Mouse (Mus musculus): ENCODE measurements around the gene Gm10053. TPM values are rescaled to one million over a fixed set of nuclear protein-coding genes. Genes with fewer than 3 reads are reported as not detected.
A peak's percentile ranks its signal among the peaks of the same experiment; 100 is the strongest.

Gene Gm10053
- polyA plus RNA-seq, 1 experiment: 3,235 TPM

DNA sequence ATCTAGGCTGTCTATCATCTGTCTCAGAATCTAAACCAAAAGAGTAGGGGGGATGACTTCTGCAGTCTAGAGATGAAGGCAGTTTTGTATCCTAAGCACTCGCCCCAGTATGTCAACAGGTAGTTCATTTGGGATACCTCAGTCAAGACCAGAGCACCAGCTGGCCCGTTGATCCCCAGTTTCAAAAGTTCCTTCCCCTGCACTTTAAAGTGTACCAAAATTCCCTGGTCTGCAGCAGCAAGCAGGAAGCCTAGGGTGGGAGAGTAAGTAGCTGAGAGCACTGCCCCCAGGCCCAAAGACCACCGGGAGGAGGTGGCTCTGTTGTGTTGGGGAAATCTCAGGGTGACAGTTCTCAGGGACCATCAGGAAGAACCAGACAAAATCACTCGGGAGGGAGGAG lies 21.1 kb downstream of the Gm10053 start:
- H3K27ac ChIP-seq (replicated peaks; ENCODE audit: low read depth, low read length): no peak overlapping the region
- no peak overlapping the region for H3K4me3 ChIP-seq (ENCODE audit: insufficient read depth, low read depth, low read length)
- no peaks in the 10 kb centered on the region for H3K4me1 ChIP-seq (ENCODE audit: control insufficient read depth, insufficient read depth, insufficient read length, low read length)

DNA sequence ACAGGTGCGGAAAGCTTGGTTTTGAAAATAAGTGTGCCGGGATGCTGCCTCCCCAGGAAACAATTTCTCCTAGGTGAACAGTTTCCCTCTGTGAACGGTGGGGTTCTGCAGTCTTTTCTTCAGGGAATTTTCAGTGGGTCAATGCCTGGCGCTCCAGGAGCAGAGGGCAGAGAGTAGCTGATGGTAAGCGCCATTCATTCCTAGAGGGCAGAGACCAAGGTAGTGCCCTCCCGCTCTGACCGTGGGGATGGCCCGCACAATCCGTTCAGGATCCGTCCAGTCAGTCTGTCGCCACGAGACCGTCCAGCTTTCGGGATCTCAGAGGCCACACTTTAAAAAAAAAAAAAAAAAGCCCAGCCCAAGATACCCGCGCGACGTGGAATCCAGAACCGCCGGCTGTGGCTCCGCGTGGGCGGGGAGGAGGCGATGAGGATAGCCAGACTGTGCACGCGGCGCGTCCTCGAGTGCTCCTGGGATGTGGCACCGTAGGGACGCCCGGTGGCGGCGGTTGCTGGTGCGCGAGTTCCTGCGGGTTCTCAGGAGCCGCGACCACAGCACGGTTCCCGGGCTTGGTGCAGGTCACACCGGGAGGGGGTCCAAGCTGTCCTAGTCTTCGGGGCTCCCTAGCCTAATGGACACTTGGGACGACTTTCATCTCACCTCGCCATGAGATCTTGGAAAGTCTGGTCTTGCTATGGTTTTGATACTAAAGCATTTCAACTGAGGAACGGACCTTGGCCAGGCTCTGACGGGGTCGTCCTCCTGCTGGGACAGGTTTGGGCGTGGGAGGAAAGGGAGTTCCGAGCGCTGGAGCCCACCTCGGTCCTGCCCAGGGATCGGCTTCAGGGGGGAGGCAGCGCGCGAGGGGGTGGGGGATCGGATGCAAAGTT lies 21.8 kb downstream of the Gm10053 start:
- H3K4me1 ChIP-seq (ENCODE audit: control insufficient read depth, insufficient read depth, insufficient read length, low read length): no peaks in the 10 kb centered on the region
- no peak overlapping the region for H3K4me3 ChIP-seq (ENCODE audit: insufficient read depth, low read depth, low read length)
- no peak overlapping the region for H3K27ac ChIP-seq (replicated peaks; ENCODE audit: low read depth, low read length)

DNA sequence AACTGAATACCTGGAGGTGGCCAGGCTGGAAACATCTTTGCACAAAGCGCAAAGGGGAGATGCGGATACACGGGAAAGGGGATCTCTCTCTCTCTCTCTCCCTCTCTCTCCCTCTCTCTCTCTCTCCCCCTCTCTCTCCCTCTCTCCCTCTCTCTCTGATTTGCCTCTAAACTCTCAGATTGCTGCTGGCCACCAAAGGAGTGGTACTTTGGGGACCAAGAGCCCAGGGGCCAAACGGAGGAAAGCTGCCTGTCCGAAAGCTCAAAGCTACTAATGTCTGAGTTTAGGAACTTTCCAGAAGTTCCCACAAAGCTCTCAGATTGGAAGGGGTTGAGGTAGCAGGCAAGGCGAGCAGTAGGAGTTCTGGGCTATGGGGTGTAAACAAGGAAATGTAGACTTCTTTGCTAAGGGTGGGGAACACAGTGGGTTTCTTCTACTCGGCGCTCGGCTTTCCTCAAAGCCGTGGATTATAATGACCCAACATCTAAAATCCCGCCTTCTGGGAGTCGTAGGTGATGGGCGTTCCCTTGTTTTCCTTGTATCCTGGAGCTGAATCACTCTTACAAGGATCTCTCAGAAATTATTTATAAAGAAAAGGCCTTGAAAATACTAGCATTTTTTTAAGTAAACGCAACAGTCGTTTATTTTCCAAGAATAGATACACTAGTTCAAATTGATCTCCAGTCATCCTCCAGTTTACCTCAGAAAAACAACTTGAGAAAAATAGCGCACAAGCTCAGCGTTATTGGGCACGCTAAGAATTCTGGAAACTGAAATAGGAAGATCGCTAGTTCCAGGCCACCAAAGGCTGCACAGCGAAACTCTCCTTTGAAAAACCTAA lies 22.6 kb downstream of the Gm10053 start:
- Histone ChIP-seq H3K4me1 (ENCODE audit: control insufficient read depth, insufficient read depth, insufficient read length, low read length) (no peaks in the 10 kb centered on the region), H3K27ac (replicated peaks; ENCODE audit: low read depth, low read length) (no peak overlapping the region), H3K4me3 (ENCODE audit: insufficient read depth, low read depth, low read length) (no peak overlapping the region)

DNA sequence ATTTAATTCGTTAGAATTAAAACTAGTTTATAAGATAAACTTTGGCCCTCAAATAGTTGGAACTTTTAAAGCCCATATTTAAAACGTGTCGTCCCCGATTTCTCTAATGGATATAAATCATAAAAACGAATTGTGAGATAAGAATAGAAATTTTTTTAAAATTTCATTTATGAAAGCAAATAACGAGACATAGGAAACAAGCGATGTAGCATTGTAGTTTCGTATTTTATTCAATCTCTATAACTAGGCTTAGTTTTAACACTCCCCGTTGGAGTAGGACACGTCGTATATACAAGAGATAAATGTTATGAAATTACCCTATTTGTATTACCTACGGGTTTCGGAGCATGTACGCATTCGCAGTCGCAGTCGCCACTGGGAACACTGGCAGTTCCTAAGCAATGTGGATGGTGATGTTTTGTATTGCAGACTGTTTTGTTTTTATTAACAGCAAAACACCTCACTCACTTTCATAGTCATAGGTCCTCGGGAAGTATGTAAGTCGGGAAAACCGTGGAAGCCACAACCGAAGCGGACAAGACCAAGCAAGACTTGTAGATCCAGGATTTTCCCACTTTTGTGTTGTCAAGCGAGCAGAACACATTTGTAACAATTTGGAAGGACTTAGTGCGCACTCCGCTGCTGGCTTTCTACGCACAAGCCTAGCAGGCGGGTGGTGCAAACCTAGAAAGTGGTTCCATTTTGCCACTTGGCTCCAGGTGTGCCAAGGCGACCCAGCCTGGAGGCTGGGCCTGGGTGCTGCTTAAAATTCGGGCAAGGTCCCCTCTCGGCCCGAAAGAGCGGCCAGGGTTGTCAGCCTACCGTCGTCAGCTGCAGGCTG lies 23.5 kb downstream of the Gm10053 start:
- H3K27ac ChIP-seq (replicated peaks; ENCODE audit: low read depth, low read length): no peak overlapping the region
- H3K4me3 ChIP-seq (ENCODE audit: insufficient read depth, low read depth, low read length): 0 out of 2 replicates have a peak overlapping the region, but pooled peaks have one; percentile 32

DNA sequence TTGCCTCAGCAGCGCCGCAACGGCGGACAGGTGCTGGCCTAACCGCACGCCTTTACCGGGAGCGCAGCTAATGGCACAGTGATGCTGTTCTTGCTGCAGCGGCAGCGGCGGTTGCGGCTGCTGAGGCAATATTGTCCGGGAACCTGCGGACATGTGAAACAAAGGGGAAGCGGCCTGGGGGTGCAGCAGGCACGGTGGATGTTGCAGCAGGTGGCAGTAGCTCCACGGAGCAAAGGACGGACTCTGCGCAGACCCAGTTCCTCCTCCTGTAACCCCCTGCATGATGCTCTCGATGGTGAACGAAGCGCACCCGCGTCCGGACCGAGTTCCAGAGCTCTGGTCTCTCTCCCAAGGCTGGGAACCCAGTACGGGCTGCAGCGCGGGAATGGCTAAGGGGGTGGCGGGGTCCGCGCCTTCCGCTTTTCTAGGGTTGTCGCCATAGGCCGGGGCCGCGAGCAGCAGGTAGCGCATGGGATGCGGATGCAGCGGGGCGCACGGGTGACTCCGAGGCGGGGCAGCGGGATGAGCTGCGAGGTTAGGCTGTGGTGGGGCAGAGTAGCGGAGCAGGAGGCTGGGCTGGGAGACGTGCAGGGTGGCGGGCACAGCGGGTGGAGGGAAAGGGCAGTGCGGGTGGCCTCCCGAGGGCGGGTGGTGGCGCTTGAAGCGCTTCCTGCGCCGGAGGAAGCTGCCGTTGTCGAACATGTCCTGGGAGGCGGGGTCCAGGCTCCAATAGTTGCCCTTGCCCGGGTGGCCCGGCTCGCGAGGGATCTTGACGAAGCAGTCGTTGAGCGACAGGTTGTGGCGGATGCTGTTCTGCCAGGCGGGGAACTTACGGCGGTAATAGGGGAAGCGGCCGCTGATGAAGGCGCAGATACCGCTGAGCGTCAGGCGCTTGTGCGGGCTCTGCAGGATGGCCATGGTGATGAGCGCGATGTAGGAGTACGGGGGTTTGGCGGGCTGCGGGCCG lies 24.4 kb downstream of the Gm10053 start:
- Histone ChIP-seq H3K4me1 (ENCODE audit: control insufficient read depth, insufficient read depth, insufficient read length, low read length) (no peaks in the 10 kb centered on the region), H3K27ac (replicated peaks; ENCODE audit: low read depth, low read length) (no peak overlapping the region), H3K4me3 (ENCODE audit: insufficient read depth, low read depth, low read length) (peak overlapping the region; percentile 32; the same call in 1 of the 2 replicates)

More for the DNA sequence above, 23.5 kb downstream of the Gm10053 start:
- H3K4me1 ChIP-seq (ENCODE audit: control insufficient read depth, insufficient read depth, insufficient read length, low read length): no peaks in the 10 kb centered on the region

DNA sequence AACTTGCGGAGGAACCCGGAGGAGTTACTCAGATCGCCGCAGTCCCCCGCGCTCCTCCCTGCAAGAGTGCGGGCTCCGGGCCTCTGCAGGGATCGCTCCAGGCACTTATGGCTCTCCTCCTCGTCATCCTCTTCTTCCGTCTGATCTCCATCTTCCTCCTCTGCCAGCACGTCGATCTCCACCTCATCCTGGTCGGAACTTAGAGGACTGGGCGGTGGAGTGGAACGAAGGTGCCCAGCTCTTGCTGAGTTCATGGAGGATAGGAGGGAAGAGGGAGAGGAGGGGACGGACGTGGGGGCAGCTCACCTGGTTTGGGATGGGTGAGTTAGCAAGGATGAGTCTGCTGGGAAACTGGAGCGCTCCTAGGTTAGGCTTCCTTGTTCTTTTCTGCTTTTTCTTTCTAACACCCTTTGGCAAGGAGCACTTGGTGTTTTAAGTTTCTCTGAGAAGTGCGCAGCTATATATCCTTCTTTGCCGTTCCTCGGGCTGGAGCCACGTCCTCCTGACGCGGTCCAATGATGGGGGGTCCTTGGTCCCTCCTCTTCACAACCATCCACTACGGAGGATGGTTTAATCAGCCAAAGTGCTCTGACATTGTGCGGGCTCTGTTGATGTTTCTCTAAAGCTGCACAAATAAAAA lies 25.2 kb downstream of the Gm10053 start, which contains the start of gene Foxd4:
Gene Foxd4 (minus strand): TSS at position 617 of the 640 bp plus-strand sequence.
- Histone ChIP-seq H3K27ac (replicated peaks; ENCODE audit: low read depth, low read length) (no peak within 1 kb of the TSS), H3K4me1 (ENCODE audit: control insufficient read depth, insufficient read depth, insufficient read length, low read length) (no peaks in the 10 kb centered on the region), H3K4me3 (ENCODE audit: insufficient read depth, low read depth, low read length) (peak within 1 kb of the TSS; percentile 32; the same call in 1 of the 2 replicates)

DNA sequence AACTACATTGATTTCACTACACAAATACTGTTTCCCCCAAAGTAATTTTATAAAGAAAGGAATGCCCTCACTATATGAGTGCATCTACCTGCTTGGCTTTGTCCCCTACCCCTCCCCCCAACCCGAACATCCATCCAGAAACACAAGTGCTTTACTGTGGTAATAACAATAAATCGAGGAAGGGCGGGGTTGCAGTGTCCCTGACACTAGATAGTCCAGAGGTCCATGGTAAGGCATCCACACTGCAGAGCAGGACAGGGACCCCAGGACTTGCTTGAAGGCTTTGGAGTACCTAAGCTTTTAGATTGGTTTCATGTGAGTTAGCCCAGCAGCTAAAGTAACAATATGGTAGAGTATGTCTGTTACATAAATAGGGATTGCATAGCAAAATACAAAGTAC lies 26.2 kb downstream of the Gm10053 start:
- no peak overlapping the region for H3K27ac ChIP-seq (replicated peaks; ENCODE audit: low read depth, low read length)
- no peak overlapping the region for H3K4me3 ChIP-seq (ENCODE audit: insufficient read depth, low read depth, low read length)
- H3K4me1 ChIP-seq (ENCODE audit: control insufficient read depth, insufficient read depth, insufficient read length, low read length): no peaks in the 10 kb centered on the region

DNA sequence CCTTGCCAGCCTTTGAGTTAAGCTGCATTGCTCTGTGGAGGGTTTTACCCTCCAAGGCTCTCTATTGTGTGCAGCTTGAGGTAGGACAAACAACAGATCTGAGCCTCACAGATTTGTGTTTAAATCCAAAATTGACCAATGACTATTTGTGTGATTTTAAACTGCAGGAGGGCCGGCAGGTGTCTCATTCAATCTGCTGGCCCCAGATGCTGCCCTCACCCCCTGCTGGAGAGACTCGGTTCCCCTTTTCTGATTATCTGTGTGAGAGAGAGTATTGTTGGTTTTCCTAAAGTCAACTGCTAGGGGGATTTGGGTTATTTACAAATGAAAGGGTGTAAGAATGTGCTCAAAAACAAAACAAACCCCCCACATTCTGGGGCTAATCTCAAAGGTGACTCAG lies 26.8 kb downstream of the Gm10053 start:
- Histone ChIP-seq H3K27ac (replicated peaks; ENCODE audit: low read depth, low read length) (no peak overlapping the region), H3K4me1 (ENCODE audit: control insufficient read depth, insufficient read depth, insufficient read length, low read length) (no peaks in the 10 kb centered on the region), H3K4me3 (ENCODE audit: insufficient read depth, low read depth, low read length) (no peak overlapping the region)

DNA sequence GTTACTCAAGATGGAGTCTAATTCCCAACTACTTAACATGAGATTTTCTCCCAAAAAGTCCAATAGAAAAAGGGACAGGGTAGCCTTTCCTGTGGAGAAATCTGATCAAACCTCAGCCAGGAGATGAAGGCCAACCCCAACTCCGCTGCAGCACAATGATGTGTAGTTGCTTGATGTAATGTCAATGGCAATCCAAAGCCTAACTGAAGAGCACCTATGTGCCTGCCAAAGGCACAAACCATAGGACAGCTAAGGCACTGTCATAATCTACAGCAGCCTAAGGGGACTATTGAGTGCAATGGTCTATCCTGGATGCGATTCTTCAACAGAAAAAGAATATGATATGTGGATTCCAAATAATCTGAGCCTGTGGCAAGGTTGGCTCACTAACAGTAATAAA lies 27.3 kb downstream of the Gm10053 start:
- no peak overlapping the region for H3K27ac ChIP-seq (replicated peaks; ENCODE audit: low read depth, low read length)
- no peaks in the 10 kb centered on the region for H3K4me1 ChIP-seq (ENCODE audit: control insufficient read depth, insufficient read depth, insufficient read length, low read length)
- H3K4me3 ChIP-seq (ENCODE audit: insufficient read depth, low read depth, low read length): no peak overlapping the region

DNA sequence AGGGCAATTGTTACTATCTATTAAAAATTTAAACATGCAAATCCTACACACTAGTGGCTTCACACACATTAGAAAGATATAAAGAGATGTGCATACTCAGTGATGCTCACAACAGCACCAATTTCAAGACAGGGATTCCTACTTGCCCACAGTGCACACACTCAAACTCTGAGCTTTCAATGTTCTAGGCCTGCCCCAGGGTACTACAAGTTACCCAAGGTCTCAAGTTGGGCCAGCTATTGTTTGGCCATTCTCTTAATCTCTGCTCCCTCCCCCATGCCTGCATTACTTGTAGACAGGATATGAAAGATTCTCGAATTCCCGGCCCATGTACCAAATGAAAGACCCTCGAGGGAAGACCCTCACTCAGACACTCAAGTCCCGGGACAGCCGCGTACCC lies 32.2 kb downstream of the Gm10053 start:
- H3K4me1 ChIP-seq (ENCODE audit: control insufficient read depth, insufficient read depth, insufficient read length, low read length): no peaks in the 10 kb centered on the region
- no peak overlapping the region for H3K4me3 ChIP-seq (ENCODE audit: insufficient read depth, low read depth, low read length)

DNA sequence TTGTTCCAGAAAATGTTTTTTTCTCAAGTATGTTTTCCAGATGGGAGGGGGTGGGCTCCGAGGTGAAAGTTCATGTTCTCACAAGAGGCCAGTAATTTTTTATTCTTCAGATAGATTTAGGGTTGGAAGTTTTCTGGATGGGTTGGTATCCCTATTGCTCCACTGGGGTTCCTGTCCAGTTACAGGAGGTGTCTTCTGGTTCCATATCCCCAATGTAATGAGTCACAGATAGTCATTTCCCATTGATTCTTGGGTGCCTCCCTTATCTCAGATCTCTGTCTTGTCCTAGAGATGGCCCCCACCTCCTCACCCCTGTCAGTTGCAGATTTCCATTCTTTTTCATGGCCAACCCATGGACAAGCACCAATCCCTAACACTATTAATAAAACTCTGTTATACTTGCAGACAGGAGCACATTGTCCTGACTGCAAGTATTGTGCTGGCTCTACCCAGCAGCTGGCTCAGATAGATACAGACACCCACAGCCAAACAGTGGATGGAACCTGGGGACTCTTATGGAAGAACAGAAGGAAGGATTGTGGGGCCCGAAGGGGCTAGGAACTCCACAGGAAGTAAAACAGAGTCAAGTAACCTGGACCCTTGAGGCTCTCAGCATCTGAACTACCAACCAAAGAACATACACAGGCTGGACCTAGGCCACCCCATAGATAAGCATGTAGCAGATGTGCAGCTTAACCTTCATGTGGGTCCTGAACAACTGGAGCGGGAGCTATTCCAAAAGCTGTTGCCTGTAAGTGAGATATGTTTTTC lies 33.1 kb downstream of the Gm10053 start:
- no peak overlapping the region for H3K27ac ChIP-seq (replicated peaks; ENCODE audit: low read depth, low read length)
- no peak overlapping the region for H3K4me3 ChIP-seq (ENCODE audit: insufficient read depth, low read depth, low read length)
- H3K4me1 ChIP-seq (ENCODE audit: control insufficient read depth, insufficient read depth, insufficient read length, low read length): no peaks in the 10 kb centered on the region

More for the DNA sequence above, 32.2 kb downstream of the Gm10053 start:
- H3K27ac ChIP-seq (replicated peaks; ENCODE audit: low read depth, low read length): no peak overlapping the region

DNA sequence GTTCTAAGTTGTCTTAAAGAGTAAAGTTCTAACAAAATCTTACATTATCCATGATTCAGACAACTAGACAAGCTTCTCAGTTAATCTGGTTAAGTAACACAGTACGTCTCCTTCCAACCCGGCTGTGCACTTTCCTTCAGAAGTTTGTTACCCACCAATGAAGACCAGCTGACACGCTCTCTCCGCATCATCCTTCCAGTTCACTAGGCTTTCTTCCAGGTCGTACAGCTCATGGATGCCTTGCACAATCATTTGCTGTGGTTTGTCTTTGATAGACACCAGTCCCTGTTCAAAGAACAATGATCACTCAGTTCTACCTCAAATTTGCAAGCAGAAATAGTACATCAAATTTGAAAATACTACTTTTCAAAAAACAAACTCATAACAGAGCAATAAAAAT lies 45.4 kb downstream of the Gm10053 start:
- H3K4me3 ChIP-seq (ENCODE audit: insufficient read depth, low read depth, low read length): no peak overlapping the region
- H3K27ac ChIP-seq (replicated peaks; ENCODE audit: low read depth, low read length): no peak overlapping the region
- H3K4me1 ChIP-seq (ENCODE audit: control insufficient read depth, insufficient read depth, insufficient read length, low read length): no peaks in the 10 kb centered on the region
